Mouse (Mus musculus) bone marrow macrophage, adult 2 months (primary cell): Measurements from ENCODE around the gene Nat8f2. TPM values are rescaled to one million over a fixed set of nuclear protein-coding genes. Genes with fewer than 3 reads are reported as not detected.
"Not testable (repeated sequence)": the region's sequence is repeated elsewhere in the genome, so short reads cannot be mapped to it uniquely, and the experiment has no call there.

ENCODE experiments used
- H3K27ac ChIP-seq: 2 replicates; pipeline ENCODE4 v1.5.1; 2012; ENCODE audit warnings: low read depth, low read length; ENCODE audit not compliant: insufficient read depth
- H3K4me1 ChIP-seq: 2 replicates; pipeline ENCODE4 v1.6.1; 2012; ENCODE audit warnings: low read length; ENCODE audit not compliant: control insufficient read depth, insufficient read depth
- H3K4me3 ChIP-seq: 2 replicates; pipeline ENCODE4 v1.5.1; 2012; ENCODE audit warnings: mild to moderate bottlenecking, low read length, moderate library complexity; ENCODE audit not compliant: insufficient read depth
- CTCF ChIP-seq: IDR thresholded peaks from 2 replicates; pipeline ENCODE4 v1.5.1; 2012; ENCODE audit warnings: low read depth, mild to moderate bottlenecking, low read length, moderate library complexity
- POLR2A ChIP-seq: IDR thresholded peaks from 2 replicates; pipeline ENCODE4 v1.6.1; 2012; ENCODE audit warnings: mild to moderate bottlenecking, low read depth, low read length, borderline replicate concordance
- polyA plus RNA-seq: library from polyadenylated mRNA; stranded (reverse); fragments of >200 nt; gene quantifications from 2 replicates; pipeline ENCODE4 v1.2.4, GENCODE M21; 2012; ENCODE audit not compliant: missing spikeins, insufficient read depth, insufficient read length

Nat8f2 gene
- polyA plus RNA-seq, 1 experiment = not detected

DNA sequence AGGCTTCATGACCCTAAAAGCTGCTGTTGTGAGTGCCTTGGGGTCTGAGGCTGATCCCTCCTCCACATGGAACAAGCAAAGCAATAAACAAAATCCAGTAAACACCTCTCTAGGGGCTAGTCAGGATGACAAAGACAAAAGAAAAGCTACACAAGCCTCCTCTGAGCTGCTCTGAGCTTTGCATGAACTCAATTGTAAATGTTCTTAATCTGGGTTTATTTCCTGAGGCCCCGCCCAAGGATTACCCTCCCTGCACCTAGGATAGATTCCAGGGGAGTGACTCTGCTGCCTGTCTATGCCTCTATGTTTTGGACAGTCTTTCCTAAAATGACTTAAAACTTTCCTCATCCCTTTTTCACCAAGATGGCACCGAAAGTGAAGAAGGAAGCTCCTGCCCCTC lies 20.0 kb upstream of the Nat8f2 start:
- no peak for TF ChIP-seq CTCF
- TF ChIP-seq POLR2A = no peak
- H3K4me1 ChIP-seq = no peaks in the 10 kb centered on the region
- no peak overlapping the region for H3K27ac ChIP-seq
- no peak overlapping the region for H3K4me3 ChIP-seq

DNA sequence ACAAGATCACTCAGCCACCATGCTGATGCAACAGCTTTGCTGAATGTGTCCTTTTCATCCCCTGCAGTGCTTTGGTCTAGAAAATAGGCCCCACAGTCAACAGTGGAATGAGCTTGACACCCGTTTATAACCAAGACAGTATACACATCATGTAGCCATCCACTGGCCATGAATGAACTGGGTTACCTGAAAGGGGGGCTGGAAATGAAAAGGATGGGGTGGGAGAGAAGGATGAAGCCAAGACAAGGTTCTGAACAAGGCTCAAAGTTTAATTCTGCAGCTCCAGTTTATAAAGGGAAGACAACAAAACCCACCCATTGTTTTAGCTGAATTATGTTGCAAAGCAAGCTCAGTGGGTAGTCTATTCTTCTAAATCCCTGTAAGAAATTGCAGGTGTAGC lies 15.4 kb upstream of the Nat8f2 start:
- Histone ChIP-seq H3K27ac (no peak overlapping the region), H3K4me1 (no peaks in the 10 kb centered on the region)
- TF ChIP-seq POLR2A = no peak
- no peak for TF ChIP-seq CTCF

DNA sequence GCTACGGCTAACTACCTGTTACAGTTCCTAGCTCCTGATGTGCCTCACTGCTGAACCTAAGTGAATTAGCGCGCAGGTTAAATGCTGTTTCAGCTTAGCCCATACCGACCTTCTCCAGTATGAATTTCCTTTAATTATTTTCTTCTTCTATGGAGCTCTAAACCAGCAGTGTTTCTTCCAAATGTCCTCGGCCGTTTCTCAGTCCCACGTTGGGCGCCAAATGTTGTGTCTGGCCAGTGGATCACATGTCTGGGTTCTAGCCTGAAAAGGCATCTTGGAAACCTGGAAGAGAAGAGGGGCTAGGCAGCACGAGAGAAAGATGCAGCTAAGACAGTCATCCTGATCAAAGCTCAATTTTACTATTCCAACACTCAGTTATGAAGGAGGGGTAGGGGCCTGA lies 14.3 kb upstream of the Nat8f2 start:
- not testable (repeated sequence) for H3K27ac ChIP-seq, H3K4me3 ChIP-seq, H3K4me1 ChIP-seq

More for the DNA sequence above, 15.4 kb upstream of the Nat8f2 start:
- H3K4me3 ChIP-seq = no peak overlapping the region

DNA sequence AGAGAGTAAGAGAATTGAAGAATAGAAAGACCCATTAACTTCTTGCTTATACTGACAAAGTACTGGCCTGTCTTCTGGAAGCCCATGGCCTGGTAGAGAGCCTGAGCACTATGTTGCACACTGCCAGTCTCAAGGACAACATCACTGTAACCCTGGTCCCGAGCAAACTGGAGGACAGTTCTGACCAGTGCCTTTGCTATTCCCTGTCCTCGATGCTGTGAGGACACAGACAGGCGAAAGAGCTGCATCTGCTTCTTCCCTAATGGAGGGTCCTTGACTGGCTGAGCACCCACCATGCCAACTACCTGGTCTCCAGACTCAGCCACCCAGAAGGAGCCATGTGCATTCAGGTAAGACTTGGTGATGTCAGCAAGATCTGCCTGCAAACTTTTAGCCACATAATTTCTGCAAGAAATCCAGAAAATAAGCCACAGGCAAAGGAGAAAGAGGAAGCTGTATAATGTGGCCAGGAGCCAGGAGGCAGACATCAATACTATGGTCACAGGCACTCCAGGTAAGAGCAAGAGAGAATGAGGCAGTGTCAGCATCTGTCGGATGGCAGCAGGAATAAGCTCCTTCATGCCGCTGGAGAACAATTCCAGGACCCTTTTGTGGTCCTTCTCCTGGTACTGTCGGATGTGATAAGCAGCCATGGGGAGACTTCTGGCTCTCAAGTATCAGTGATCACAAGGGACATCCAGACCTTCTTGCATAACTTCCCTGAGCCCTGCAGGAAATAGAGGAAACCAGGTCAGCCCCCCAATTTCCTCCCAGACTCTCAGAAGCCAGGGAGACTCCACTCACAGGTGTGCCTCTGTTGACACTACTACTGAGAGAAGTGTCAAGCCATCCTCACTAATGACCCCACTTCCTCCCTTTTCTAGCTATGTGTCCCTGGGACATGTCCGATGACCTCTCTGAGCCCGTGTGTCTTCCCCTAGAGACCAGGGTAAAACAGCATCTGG lies 950 bp downstream of the Nat8f2 start:
- Histone ChIP-seq H3K4me3 (no peak overlapping the region), H3K27ac (no peak overlapping the region), H3K4me1 (no peaks in the 10 kb centered on the region)
- TF ChIP-seq POLR2A (no peak), CTCF (no peak)

DNA sequence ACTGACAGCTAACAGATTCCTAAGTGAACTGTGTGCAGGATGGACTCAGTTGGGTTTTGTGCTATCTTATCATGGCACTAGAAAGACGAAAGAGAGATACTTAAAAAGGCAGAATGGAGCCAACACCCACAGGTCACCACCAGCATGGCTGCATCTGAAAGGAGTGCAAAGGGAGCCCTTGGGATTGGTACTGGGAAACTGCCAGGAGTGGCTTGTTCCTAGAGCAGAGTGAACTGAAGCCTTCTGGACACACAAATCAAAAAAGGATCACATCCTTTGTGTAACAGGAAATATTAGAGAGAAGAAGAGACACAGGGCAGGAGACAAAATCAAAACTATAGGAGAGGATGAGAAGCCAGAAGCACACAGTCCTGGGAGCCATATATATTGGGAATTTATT lies 2.0 kb downstream of the Nat8f2 start:
- not testable (repeated sequence) for H3K4me1 ChIP-seq, H3K27ac ChIP-seq, H3K4me3 ChIP-seq

DNA sequence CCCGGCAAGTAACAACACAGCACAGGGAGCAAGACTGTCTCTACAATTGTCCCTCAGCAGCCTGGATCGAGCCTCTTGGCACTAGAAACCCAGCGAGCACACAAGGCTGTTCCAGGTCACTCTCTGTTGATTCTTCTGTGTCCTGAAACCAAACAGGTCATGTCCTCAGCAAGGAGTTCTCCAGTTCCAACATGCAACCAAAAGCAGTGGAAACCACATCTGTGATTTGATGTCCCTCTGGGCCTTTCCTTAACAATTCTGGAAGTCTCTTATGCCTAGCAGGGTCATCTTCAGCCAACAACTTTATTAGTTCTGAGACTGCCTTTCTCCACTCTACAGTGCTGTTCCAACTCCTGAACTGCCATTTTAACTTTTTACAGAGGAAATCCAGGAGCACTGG lies 2.8 kb downstream of the Nat8f2 start:
- not testable (repeated sequence) for H3K4me3 ChIP-seq, H3K4me1 ChIP-seq

DNA sequence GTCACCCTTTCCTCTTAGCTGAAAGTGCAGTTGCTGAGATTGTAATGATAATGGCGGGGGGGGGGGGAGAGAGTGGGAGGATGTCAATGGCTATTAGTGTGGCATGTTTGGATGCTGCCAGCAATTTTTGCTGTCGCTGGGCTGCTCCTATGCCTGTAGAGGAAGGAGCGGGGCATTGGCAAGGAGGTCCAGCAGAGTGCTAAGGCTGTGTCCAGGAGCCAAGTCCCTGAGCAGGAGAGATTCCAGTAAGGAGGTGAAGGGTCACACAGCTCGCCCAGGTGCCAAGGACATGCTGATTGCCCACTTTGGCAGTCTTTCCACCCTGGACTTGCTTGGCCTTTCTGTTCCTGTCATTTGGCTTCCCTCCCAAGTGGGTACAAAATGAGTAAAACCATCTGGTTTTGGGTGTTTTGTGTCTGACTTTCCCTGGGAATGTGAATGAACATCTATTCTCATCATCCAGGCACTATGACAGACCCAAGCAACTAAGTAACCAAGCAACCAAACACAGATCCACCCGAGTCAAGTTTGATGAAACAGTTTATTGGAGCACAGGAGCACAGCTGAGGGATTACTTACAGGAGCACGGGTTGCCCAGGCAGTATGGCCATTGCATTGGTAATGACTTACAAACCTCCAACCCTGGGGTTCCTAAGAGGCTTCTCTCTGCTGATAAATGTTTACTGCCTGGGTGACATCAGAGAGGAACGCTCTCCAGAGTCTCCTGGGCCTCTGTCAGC lies 3.9 kb downstream of the Nat8f2 start:
- not testable (repeated sequence) for H3K4me3 ChIP-seq, H3K4me1 ChIP-seq

More for the DNA sequence above, 2.8 kb downstream of the Nat8f2 start:
- H3K27ac ChIP-seq = not testable (repeated sequence)

DNA sequence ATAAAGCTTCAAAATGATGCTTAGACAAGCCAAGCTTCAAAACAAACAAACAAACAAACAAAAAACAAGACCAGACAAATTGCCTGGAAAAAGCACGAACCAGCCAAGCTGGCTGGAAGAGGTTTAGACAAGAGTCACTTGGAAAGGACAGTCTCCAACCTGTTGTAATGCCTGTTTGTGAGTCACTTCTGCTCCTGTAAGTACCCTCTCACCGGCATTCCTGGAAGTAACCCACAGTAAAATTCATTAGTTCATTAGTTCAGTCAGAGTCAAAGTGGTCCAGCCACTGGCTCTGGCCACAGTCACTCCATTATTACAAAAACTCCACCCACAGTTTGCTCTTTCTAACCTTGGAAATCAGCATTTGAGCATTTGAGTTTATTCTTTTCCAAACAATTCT lies 5.1 kb downstream of the Nat8f2 start:
- Histone ChIP-seq H3K4me1 (peaks cover 7% of the 10 kb centered on the region), H3K27ac (no peak overlapping the region), H3K4me3 (no peak overlapping the region)
- TF ChIP-seq CTCF (no peak), POLR2A (no peak)

More for the DNA sequence above, 3.9 kb downstream of the Nat8f2 start:
- H3K27ac ChIP-seq = not testable (repeated sequence)

DNA sequence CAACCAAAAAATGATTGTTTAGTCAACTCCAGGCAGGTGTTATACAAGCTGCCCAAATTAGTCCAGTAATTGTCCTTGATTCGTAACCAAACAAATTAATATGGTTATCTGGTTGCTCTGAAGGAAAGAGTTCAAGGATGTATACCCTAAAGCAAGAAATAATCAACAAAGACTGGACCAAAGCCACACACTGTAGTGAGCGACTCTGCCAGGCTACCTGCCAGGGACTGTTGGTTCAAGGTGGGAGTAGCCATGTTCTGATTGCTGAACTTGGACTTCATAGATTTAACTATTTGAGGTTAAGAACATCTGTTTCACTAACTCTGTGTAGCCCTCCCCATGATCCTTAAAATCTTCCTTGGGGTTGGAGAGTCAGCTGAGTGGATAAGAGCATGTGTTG lies 5.8 kb downstream of the Nat8f2 start:
- peaks cover 7% of the 10 kb centered on the region for H3K4me1 ChIP-seq
- H3K27ac ChIP-seq = no peak overlapping the region
- TF ChIP-seq CTCF (no peak), POLR2A (no peak)
- no peak overlapping the region for H3K4me3 ChIP-seq

DNA sequence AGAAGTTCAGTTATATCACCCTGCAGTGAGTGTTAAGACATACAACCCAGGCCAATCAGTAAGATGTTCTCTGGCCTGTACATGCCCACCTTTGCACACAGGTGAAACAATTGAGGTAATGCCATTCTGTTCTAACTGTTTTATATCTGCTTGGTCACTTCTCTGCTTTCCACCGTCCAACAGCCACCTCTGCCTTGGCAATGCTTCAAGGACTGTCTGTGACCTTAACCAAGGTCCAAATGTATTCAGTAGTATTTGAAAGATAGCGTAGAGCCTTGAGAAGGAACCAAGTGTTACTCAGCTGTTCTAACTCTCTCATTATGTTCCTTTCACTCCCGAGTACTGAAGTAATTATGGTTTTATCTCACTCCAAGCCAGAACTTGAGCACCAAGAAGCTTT lies 6.4 kb downstream of the Nat8f2 start:
- no peak overlapping the region for H3K27ac ChIP-seq
- H3K4me1 ChIP-seq = peaks cover 7% of the 10 kb centered on the region
- no peak overlapping the region for H3K4me3 ChIP-seq
- TF ChIP-seq POLR2A (no peak), CTCF (no peak)

DNA sequence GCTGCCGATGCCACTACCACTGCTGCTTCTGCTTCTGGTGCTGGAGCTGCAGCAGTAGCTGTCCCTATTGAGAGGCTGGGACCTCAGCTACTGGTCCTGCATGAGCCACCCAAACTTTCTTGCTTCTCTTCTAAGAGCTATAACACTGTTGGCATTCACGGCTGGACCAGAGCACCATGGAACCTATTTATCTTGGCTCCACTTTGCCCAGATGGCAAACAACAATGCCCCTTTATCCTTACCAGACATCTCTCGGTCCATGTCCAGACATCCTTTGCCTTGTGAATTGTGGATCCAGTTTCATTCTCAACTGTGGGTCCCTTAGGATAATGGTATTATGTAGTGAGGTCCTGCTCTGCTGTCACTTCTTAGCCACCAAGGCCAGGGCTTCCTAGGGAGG lies 7.7 kb downstream of the Nat8f2 start:
- no peak overlapping the region for H3K4me3 ChIP-seq
- no peak for TF ChIP-seq POLR2A
- TF ChIP-seq CTCF = no peak
- peaks cover 7% of the 10 kb centered on the region for H3K4me1 ChIP-seq
- H3K27ac ChIP-seq = no peak overlapping the region
